Mouse (Mus musculus) right cerebral cortex, postnatal 4 days (tissue): Measurements from ENCODE around the gene Dusp5.

Source experiments
- DNase-seq: peaks from one replicate; pipeline ENCODE4 v3.0.0-alpha.2; 2022

The Dusp5 gene

DNA sequence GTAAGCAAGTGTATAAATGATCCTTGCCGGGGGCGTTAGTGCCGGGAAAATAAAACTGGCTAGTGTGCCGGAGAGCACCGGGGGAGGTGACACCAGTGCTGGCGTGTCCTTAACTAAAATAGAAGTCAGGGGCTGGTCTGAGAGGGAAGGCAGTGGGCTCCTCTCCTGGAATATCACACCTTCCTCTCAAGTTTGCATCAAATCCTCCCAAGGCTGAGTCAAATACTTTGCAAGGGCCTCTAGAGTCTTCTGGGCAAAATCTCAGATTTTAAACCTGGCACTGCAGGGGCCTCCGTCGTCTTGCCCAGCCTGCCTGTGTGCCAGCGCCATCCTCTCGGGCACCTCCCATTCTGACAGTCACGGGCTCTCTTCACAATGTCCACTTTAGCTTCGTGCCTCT is 22.1 kb downstream of the Dusp5 start:
- no peak for DNase-seq

DNA sequence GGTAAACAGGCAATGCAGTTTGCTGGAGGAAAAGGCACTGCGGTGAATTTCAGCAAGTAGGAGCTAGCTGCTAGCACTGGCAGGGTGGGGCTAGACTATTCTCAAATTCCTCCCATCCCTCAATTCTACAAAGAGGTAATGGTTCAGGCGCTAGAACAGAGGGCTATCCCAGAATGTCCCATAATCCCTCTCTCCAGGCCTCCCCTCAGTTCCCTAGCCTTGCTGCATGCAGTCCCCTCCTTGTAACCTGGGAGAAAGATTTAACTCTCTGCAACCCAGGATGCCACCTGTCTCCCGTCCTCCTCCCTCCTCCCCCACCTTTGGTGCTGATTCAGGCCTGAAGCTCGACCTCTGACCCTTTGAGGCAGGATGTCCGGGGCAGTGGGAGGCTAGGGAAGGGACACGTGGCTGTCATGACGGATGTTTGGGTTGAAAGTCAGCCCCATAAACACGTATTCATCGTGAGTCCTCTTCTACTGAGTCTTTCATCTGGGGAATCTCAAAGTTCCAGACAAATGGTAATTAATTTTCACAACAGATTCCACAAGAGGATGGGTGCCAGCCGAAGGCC is 23.4 kb downstream of the Dusp5 start:
- no peak for DNase-seq

DNA sequence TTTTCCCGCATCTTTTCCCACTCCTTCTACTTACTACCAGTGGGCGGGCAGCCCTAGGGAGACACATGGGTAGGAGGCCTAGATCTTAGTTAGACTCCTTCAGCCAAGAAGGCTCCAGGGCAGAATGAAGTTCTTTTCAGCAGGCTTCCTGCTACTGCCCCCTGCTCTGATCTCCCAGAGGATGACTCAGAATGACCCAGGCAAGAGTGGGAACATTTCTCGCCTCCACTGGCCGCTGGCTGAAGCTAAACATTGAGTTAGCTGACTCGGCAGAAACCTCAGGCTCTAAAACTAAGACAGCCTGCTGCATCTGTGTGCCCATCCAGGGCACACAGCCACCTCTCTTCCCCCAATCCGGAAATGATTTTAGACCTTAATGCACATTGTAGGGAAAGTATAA is 23.9 kb downstream of the Dusp5 start:
- DNase-seq, result no peak

DNA sequence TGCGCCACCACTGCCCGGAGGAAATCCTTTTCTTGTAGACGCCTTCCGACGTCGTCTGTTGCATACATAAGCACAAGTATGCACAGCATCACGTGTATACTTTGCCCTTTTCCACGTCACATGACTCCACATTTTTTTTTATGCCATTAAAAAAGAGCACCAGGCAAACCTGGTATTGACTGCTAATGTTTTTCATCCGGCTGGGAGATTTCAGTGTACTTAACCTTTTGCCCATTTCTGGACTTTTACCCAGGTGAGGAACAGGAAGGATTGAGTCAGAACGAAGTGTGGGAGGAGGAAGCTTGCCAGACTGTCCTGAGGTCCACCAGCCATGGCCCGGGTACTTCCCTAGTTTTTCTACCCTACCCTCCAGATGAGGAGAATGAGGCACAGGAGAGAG is 25.5 kb downstream of the Dusp5 start:
- DNase-seq, result no peak

DNA sequence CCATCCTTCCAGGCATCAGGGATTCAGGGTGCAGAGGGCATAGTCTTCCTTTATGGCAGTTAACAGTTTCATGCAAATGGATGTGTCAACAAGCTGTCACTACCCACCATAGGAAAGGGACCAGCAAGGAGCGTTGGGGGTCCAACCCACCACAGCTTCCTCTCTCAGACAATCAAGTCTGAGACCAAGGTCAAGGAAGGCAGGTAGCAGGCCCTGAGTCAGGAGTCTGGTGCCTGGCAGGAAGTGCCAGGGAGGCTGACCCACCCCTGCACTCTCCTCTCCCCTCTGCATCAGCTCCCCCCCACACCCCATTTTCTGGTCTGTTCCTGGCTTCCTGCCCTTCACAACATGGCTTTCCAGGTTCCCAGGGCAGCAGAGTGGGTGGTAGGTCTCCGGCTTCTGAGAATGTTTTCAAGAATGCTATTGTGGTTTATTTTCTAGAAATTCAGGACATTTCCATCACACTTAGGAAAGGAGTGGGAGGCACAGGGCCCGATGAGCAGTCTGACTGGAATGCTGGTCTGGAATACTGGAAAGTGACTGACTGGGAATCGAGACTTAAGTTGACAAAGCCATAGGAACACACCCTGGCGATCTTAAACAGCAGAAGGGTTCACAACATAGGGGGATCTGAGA is 26.2 kb downstream of the Dusp5 start:
- no peak for DNase-seq

DNA sequence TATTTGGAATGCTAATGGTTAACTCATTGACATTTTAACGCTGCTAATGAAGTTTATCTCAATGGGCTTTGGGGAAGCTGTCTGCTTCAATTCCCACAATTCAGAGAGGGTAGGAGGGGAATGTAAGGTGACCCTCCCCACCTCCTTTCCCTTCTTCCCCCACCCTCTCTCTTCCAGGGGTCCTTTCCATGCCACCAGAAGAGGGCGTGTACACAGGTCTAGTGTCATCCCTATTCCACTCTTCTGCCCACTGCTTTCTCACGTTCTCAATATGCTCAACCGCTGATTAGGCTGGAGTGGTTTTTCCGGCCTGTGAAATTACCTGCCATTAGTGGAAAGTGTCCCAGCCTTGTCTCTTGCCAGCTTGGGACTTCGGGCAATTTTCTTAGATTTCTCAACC is 27.9 kb downstream of the Dusp5 start:
- DNase-seq, result no peak

DNA sequence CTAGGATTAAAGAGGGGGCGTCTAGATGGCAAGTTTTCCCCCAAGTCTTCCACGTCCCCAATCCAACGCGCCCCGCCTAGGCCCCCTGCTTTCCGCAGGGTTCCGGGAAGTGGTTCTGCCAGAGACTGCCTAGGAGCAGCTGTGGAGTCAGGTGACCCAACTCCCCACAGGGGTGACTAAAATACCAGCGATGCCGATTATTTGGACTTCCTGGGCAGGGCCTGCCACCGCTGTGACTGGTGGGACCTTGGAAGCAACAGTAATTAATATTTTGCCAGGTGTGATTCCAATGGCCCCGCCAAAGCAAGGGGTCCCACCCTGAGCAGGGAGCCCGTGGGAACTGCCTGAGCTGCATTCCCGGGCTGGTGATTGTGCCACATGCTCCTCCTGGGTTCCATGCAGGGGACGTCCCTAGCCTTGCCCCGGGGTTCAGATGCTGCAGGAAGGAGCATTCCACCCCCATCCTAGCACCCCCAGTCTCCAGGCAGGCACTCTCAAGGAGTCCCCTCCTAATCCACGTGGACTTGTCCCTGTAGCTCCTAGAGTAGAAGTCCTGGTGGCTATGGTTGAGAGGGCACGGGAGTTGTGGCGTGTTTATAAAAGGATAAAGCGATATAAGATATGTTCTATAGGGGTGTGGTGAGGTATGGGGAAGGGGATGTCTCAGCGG is 28.5 kb downstream of the Dusp5 start:
- DNase-seq, result no peak

DNA sequence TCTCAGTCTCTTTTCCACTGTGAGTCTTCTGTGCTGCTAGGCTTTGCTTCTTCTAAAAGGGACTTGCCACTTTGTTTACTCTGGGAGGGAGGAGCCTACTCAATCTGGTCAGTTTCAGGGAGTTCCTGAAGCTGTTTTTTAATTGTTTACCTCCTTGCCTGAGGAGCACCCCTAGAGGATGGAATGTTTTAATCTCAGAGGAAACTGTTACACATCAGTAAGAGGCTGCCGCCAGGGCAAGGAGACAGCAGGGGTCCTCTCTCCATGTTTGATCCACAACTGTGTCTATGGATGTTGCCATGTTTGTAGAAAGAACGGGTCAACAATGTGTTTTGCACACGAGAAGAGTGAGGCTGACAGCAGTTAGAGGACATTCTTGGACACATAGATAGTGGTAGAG is 31.5 kb downstream of the Dusp5 start:
- DNase-seq, result no peak

DNA sequence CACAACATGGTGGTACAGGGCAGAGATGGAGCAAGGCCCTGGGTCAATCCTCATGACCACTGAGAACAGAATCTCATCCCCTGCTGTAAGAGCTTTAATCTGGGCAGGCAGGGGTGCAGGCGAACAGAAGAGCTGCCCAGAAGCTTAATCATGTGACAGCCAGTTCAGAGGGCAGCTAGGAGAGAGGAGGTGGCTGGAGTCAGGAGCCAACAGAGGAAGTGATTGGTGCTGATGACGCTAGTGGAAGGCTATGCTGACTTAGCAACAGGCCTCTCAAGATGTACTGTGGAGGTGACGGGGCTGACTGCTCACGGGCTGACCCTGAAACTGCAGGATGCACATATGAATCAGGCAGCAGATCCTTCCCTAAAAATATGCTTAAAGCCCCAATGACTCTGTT is 35.3 kb downstream of the Dusp5 start:
- no peak for DNase-seq

DNA sequence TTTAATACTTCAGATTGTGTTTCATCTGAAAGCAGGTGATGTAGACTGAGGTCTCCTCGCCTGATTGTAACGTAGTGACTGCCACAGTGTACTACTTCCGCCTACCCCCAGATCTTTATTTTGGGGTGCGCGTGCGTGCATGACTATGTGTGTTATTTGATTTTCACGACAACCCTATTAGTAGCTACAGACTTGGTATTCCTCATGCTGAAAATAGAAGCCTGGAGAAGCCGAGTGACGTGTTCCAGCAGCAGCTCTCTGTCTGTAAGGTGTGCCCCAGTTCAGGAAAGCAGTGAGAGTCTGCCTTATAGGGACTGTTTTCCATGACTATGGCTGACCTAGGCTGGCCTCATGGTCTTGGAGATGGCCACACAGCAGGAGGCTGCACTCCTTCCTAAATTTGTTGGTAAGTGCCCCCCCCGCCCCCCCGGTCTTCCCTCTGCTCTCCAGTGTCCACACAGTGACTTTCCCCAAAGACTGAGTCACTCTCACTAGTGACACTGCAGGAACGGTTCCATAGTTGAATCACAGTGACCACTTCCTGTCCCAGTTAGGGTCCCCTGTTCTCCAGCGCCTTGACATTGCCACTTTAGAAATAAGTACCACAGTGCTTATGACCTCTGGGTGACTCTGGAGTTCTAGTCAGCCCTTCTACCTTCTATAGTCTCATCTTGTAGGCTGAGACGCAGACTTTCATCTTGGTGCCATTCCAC is 36.8 kb downstream of the Dusp5 start:
- no peak for DNase-seq

DNA sequence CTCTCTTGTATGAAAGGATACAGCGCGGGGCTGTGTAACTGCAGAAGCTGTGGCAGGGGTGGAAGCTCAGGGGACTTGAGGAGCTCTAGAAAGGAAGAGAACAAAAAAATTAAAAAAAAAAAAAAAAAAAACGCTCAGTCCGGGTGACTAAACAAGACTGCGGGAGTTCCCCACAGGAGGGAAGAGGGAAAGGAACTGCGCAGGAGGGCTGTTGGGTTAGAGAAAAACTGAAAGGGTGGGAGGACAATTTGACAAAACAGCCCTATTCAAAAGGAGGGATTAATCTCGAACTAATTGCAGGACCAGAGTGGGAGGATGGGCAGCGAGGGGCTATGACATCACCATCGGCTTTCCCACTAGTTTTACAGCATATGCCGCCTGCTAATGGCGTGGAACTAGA is 39.0 kb downstream of the Dusp5 start:
- no peak for DNase-seq

DNA sequence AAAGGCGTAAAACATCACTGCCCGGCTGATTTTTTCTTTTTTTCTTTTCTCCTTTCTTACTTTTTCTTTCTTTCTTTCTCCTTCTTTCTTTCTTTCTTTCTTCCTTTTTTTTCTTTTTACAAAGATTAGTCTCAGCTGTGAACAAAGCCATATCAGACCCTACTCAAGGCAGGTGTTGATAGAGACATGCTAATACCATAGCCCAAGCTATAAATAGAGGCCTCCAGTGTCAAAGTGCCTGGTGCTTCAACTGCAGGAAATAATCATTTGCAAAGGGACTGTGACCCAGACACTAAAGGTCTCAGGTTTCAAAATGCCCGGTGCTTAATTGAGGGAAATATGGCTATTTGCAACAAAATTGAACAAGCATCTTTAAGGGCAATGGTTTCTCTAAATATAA is 39.6 kb downstream of the Dusp5 start:
- no peak for DNase-seq

DNA sequence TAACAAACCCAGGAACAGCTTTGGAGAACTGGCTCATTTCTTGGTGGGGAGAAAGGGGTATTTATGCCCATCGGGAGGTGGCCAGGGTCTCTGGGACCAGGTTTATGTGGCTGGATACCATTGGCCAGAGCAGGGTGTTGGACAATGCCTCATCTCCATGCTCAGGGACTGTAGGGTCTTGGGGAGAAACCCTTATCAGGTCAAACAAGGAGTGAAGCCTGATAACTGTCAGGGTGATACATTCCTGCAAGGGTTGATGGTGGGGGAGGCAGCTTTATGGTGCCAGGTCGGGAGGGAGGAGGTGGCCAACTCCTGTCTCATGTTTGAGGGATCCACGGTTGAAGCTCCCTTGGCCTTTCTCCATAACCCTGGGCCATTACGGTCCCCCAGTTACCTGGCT is 42.1 kb downstream of the Dusp5 start:
- DNase-seq, result no peak

DNA sequence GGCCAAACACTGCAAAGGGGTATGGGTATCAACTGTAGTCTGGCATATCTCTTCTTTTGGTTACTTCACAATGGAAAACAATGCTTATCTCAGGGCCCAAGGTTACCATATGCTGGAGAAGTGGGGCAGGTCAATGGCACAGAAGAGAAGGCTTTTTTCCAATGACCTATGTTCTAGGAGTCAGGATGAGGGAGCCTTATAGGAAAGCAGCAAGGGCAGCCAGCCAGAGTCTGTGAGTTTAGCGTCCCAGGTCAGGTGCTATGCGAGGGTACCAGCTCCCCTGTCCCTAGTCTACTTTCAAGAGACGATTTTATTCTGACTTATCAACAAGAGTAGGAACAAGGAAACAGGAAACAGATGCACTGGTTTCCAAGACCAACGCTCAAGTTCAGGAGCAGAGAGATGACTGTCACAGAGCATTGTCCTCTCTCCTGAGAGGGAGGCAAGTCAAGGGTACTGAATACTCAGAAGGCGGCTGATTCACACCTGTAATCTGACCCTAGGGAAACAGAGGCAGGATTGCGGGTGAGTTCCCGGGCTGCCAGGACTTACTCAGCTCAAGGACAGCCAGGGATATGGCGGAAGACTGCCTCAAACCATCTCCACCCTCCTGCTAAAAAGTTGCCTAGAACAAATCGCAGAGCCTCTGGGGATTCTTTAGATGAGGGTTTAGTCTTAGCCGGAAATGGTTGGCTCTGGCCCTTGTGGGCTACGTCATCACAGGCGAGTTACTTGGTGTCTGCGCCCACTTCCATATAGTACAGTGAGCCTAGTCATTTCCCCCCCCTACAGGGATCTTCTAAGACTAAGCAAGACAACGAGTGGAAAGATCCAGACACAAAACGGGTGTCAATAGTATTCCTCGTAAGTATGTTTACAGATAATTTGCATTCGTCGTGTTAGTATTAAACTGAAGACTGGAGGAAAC is 42.9 kb downstream of the Dusp5 start:
- DNase-seq, result no peak

DNA sequence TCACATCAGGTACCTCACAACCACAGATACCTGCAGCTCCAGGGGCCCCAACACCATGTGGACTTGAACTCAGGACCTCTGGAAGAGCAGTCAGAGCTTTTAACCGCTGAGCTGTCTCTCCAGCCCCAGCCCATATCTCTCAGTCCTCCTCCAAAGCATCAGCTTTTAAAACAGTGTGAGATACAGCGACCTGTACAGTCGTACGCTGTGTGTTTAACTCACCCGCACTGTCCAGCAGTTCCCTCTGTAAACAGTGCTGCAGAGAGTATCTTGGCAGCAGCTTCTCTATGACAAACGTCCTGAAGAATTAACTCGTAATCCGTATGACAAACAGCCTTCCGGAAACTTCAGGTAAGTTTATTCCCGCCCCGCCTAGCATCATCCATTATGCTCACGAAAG is 43.7 kb downstream of the Dusp5 start:
- no peak for DNase-seq

DNA sequence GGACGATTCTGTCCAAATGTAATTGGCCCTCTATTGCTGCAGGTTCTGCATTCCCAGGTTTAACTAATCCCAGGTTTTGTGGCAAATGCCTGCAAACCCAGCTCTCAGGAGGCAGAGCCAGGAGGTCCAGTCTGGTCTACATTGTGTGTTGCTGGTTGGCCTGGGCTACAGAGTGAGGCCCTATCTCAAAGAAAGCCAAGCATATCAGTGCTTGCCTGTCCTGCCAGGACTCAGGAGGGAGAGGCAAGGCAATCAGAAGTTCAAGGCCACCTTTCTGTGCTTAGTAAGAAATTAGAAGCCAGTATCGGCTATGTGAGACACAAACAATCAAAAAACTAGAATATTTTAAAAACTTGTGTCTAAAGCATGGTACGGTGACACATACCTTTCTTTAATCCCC is 44.2 kb downstream of the Dusp5 start:
- no peak for DNase-seq

DNA sequence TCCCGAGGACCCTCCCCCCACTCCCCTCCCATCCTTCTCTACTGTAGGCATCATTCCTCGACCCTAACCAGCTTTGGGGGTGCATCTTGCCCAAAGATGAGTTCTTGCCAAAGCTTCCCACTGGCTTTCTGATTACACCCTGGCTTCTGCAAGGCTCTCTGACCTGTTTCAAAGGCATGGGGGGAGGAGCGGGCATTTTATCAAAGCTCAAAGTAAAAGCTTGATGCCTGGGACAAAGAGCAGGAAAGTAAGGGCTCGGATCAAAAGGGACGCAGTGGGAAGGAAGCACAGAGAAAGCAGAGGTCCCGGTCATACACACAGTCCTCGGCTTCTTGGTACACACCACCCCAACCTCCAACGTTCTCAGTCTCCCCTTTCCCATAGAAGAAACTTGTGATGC is 45.2 kb downstream of the Dusp5 start:
- no peak for DNase-seq

DNA sequence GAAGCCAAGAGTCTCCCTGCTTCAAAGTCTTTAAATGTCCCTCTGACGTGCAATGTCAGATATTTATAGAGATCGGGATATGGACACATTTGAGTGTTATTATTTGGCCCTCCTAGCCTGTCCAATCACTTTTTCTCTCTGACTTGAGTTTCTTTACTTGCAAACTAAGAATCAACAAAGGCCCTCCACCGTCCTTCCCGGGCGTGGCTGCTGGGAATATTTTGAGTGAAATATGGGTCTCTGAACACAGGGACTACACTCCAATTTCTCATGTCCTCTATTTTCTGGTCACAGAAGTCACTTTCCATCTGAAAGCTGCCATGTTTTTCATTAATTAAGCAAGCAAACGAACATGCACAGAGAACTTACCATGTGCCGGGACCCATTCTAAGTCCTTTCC is 45.6 kb downstream of the Dusp5 start:
- no peak for DNase-seq

DNA sequence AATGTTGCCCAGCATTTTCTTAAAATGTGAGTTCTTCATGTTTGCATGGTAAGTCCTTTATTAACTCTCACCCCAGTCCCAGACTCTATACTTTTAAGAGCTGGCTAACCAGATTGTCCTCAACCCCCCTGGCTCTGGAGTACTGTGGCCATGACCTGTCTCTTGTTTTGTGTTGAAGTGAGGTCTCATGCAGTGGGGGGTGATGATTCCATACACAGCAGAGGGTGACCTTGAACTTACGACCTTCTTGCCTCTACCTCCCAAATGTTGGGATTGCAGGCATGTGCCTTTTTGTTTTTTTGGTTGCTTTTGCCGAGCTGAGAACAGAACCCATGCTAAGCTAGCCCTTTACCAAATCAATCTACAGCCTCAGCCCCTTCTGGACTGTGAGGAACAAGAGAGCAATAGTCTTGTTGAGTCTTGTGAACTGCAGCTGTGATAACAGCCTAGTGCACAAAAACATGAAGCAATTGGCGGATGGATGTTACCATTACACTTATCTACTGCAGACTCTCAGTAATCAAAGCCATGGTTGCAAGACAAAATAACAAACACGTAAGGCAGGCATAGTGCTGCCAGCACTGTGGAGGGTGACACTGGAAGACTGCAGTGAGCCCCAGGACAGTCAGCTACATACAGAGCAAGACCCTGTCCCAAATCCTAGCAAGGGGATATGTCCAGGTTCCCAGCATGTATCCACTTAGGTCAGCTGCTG is 46.5 kb downstream of the Dusp5 start:
- no peak for DNase-seq

DNA sequence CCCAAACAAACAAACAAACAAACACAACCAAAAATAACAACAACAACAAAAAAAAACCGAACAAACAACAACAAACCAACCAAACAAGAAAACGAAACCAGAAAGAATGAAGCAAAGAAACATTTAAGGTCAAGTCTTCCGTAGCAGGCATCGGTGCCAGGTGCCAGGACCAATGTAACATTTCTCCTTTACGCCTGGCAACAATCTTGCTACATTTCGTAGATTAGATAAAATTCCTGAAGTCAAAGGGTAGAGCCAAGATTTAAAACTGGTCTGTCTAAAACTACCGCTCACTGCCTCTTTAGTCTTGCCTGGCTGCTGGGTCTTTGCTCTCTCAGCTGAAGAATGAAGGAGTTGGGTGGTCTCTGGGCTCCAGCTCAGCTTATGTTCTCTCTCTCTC is 47.2 kb downstream of the Dusp5 start:
- no peak for DNase-seq

DNA sequence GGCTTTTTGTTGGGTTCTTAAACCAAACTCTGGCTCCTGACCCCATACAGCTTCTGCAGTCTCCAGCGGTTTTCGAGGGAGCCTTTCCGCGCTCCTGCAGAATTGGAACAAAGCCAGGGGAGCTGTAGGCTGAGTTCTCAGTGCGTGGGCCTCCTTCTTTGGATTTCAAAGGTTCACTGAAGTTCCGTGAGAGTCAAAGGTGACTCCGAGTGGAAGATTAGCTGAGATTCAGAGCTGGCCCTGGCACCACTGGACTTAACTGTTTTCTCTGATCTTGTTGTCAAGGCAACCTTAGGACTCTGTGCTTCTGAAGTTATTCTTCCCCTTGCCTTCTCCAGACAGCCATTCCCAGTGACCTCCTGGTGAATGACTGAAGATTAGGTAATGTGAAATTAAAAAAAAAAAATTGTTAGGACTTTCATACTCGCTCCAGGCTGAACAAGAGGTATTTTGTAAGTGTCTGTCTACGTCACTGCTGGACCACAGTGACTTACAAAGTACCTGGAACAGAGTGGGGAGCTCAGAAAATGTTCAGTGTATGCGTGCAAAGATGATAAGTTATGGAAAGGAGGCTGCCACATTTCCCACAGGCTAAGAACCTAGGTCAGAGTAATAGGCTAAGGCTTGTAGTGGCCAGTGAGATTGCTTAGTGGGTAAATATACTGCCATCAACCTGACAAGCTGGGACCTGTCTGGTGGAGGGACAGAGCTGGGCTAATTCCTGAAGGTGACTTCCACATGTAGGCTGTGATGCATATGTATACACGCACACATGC is 48.3 kb downstream of the Dusp5 start:
- no peak for DNase-seq
